Mouse (Mus musculus) ES-E14 (cell line): Measurements from ENCODE around the gene Prr27. TPM values are rescaled to one million over a fixed set of nuclear protein-coding genes. Genes with fewer than 3 reads are reported as not detected.

Experiments
- DNase-seq: peaks from one replicate; pipeline ENCODE4 v3.0.0-alpha.2; 2013; ENCODE audit warnings: low read depth, low spot score
- H3K27ac ChIP-seq: 2 replicates; pipeline ENCODE4 v1.5.1; 2012; ENCODE audit warnings: low read depth, mild to moderate bottlenecking, low read length, moderate library complexity, mixed read lengths; ENCODE audit not compliant: poor library complexity, insufficient read depth, severe bottlenecking
- H3K36me3 ChIP-seq: 2 replicates; pipeline ENCODE4 v1.6.1; 2012; ENCODE audit warnings: mild to moderate bottlenecking, low read length, moderate library complexity, mixed read lengths; ENCODE audit not compliant: control insufficient read depth, poor library complexity, insufficient read depth, severe bottlenecking
- H3K4me1 ChIP-seq, 2 experiments: fragments of 150-350 bp in 1 of 2; sonication (generic) in 1 of 2; 2 replicates each; pipeline ENCODE4 v1.6.1; 2012; ENCODE audit warnings: low read length in 2 of 2, mild to moderate bottlenecking in 1 of 2, mixed read lengths in 1 of 2; ENCODE audit not compliant: control insufficient read depth in 2 of 2, insufficient read depth in 2 of 2, poor library complexity in 1 of 2
- H3K4me3 ChIP-seq, 2 experiments: fragments of 150-350 bp in 1 of 2; sonication (generic) in 1 of 2; 2 replicates each; pipeline ENCODE4 v1.5.1; 2012; ENCODE audit warnings: low read length in 2 of 2, low read depth in 1 of 2, mild to moderate bottlenecking in 1 of 2, mixed read lengths in 1 of 2; ENCODE audit not compliant: insufficient read depth in 1 of 2, poor library complexity in 1 of 2, severe bottlenecking in 1 of 2
- H3K9ac ChIP-seq: 2 replicates; pipeline ENCODE4 v1.6.1; 2012; ENCODE audit warnings: low read depth, mild to moderate bottlenecking, low read length, mixed read lengths; ENCODE audit not compliant: poor library complexity, insufficient read depth, severe bottlenecking
- H3K9me3 ChIP-seq: fragments of 150-350 bp; sonication (generic); 2 replicates; pipeline ENCODE4 v1.6.1; 2012; ENCODE audit warnings: low read depth, mild to moderate bottlenecking, low read length; ENCODE audit not compliant: control insufficient read depth, insufficient read depth
- CHD2 ChIP-seq: IDR thresholded peaks from 2 replicates; pipeline ENCODE4 v1.6.1; 2014; ENCODE audit warnings: mild to moderate bottlenecking, low read depth, low read length, inconsistent platforms
- HCFC1 ChIP-seq: IDR thresholded peaks from 2 replicates; pipeline ENCODE4 v1.6.1; 2012; ENCODE audit warnings: low read length, inconsistent platforms, borderline replicate concordance; ENCODE audit not compliant: insufficient read depth
- MAFK ChIP-seq: IDR thresholded peaks from 2 replicates; pipeline ENCODE4 v1.6.1; 2014; ENCODE audit warnings: mild to moderate bottlenecking, low read depth, low read length, inconsistent platforms; ENCODE audit not compliant: insufficient read depth
- ZC3H11A ChIP-seq: IDR thresholded peaks from 2 replicates; pipeline ENCODE4 v1.6.1; 2012; ENCODE audit warnings: low read depth, mild to moderate bottlenecking, inconsistent platforms, low read length, borderline replicate concordance
- ZNF384 ChIP-seq: IDR thresholded peaks from 2 replicates; pipeline ENCODE4 v1.6.1; 2012; ENCODE audit warnings: low read depth, low read length, inconsistent platforms
- in situ Hi-C, 2 experiments: fragments of 600-800 bp; cut with MboI; formaldehyde crosslinking; loops; one replicate each; pipeline ENCODE4 v1.15.1; 2025; ENCODE audit warnings: low sequenced_read_pairs in 2 of 2, inconsistent platforms in 1 of 2; ENCODE audit not compliant: unreplicated experiment in 2 of 2
- total RNA-seq: library from RNA; depleted of rRNA; stranded (reverse); fragments of 300-350 nt; gene quantifications from 2 replicates; pipeline ENCODE4 v1.2.3, GENCODE M21; 2012; rRNA removed

Gene Prr27
- total RNA-seq, 1 experiment = not detected

DNA sequence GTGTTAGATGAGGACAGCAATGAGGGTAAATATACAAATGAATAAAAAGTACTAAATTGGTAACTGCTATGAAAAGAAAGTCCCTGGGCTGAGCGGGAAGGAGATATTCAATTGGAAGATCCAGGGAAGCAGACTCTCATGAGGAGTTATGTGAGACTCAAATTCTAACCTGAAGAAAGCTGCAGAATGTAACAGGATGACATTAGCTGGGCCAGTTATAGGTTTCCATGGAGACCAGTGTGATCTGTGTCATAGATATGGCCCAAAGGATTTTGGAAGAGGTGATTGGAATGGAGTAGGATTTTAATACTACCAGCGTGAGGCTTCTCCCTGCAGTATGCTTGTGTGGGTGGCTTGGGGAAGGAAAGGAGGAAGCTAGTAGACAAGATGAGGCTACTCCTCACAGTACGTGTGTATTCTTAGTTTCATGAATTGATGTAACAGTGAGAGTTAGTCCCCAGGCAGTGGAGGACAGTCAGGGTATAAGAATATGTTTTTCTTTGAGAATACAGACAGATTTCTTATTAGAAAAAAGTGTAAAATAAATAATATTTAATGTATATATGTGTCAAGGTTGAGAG lies 29.7 kb downstream of the Prr27 start:
- no peaks in the 10 kb centered on the region for H3K4me1 ChIP-seq
- no peak overlapping the region for H3K4me3 ChIP-seq
- H3K36me3 ChIP-seq = no peaks in the 10 kb centered on the region
- H3K9ac ChIP-seq = no peak overlapping the region
- no peak for TF ChIP-seq ZC3H11A
- TF ChIP-seq ZNF384 = no peak
- no peak for TF ChIP-seq HCFC1
- no peak overlapping the region for H3K27ac ChIP-seq
- in situ Hi-C loops = no loop called here
- no peaks in the 10 kb centered on the region for H3K9me3 ChIP-seq
- no peak for DNase-seq

DNA sequence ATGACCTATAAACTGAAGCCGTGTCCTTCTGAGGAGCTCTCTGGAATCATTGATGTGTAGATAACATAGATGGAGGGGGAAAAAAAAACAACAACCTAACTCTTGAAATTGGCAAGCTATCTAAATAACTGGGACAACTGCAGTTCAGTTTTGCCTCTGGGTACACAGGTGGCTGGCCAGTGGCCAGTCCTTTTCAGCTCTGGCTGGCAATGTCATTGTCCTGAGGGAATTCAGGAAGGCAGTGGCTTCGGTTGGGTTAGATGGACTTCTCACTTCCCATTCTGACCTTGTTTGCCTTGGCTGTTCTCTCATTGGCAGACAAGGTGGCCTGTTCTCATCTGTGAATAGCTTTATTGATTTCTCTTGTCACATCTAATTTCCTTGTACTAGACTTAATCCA lies 44.6 kb downstream of the Prr27 start:
- no peak overlapping the region for H3K27ac ChIP-seq
- in situ Hi-C loops = no loop called here
- no peak overlapping the region for H3K4me3 ChIP-seq
- H3K36me3 ChIP-seq = no peaks in the 10 kb centered on the region
- H3K4me1 ChIP-seq = no peaks in the 10 kb centered on the region
- TF ChIP-seq ZNF384 = no peak
- TF ChIP-seq HCFC1 = no peak
- no peak for TF ChIP-seq ZC3H11A
- TF ChIP-seq MAFK = no peak
- TF ChIP-seq CHD2 = no peak
- DNase-seq = no peak
- no peak overlapping the region for H3K9ac ChIP-seq
- no peaks in the 10 kb centered on the region for H3K9me3 ChIP-seq

DNA sequence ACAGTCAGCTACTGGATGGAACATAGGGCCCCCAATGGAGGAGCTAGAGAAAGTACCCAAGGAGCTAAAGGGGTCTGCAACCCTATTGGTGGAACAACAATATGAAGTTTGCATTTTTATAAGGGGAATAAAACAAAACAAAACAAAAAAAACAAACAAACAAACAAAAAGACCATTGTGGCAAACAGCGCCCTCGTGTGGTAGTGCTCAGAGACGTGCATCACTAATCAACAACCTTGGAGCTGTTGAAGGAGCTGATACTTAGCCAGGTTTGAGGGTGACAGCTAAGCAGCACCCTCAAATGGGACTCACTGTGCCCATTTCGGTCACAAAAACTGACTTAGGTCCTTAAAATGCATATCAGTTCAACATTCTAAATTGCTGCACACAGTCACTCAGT lies 45.9 kb downstream of the Prr27 start:
- in situ Hi-C loops = no loop called here
- Histone ChIP-seq H3K4me1 (no peaks in the 10 kb centered on the region), H3K36me3 (no peaks in the 10 kb centered on the region), H3K9me3 (no peaks in the 10 kb centered on the region), H3K4me3 (no peak overlapping the region), H3K27ac (no peak overlapping the region), H3K9ac (no peak overlapping the region)
- TF ChIP-seq ZC3H11A = peak; percentile 67; the same call in 1 of the 2 replicates
- TF ChIP-seq CHD2 = no peak
- no peak for TF ChIP-seq ZNF384
- peak; percentile 24 for DNase-seq

DNA sequence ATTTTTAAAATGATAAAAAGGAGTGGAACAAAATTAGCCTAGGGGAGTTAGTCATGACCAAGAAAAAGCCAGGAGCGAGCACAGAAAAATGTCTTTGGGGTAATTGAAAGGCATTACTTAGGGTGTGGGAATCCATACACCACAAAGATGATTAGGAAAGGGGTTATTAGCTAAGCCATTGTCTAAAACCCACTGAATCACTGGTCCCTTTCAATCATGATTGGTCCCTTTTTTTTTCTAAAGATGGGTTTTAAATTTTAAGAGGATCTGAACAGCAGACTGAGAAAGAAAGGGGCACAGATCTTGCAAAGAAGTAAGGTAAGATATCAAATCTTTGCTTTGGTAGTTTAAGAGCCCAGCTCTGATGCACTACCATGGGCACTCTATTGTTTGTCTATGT lies 59.2 kb downstream of the Prr27 start, which contains the start of gene Odam:
Odam (plus strand) TSS at position 301 of the 400 bp plus-strand sequence.
- Histone ChIP-seq H3K9ac (no peak within 1 kb of the TSS), H3K36me3 (no peaks in the 10 kb centered on the region), H3K4me1 (no peaks in the 10 kb centered on the region), H3K9me3 (no peaks in the 10 kb centered on the region), H3K4me3 (no peak within 1 kb of the TSS), H3K27ac (no peak within 1 kb of the TSS)
- TF ChIP-seq HCFC1 (no peak), ZC3H11A (no peak), CHD2 (no peak), ZNF384 (no peak), MAFK (no peak)
- in situ Hi-C loops = no loop called here
- DNase-seq = no peak

Other genes starting within 250 kb of the Prr27 start
- gene Sult1e1, start 234.1 kb upstream of the Prr27 start, total RNA-seq = 0.18 TPM in 1 of 2 replicates, not detected in the other
- gene Csn1s1, start 159.5 kb upstream of the Prr27 start, total RNA-seq = not detected in 2 replicates
- gene Csn2, start 126.1 kb upstream of the Prr27 start, total RNA-seq = not detected in 2 replicates
- not detected in 2 replicates for gene Csn1s2a, start 51.1 kb upstream of the Prr27 start, total RNA-seq
- gene Csn1s2b, start 17.6 kb upstream of the Prr27 start, total RNA-seq = not detected in 2 replicates
- gene Odam, start 59.3 kb downstream of the Prr27 start, total RNA-seq = not detected in 2 replicates
- 1.6 and 2.2 TPM in 2 replicates for gene Csn3, start 99.9 kb downstream of the Prr27 start, total RNA-seq
- 1.3 and 2.7 TPM in 2 replicates for gene 2310003L06Rik, start 143.8 kb downstream of the Prr27 start, total RNA-seq
- gene Gm28434, start 143.8 kb downstream of the Prr27 start, total RNA-seq = not detected in 2 replicates
- gene Cabs1, start 153.8 kb downstream of the Prr27 start, total RNA-seq = 0.42 and 0.45 TPM in 2 replicates
- not detected in 2 replicates for gene Smr3a, start 176.9 kb downstream of the Prr27 start, total RNA-seq